Mouse (Mus musculus) adrenal gland, postnatal 25 days (tissue): ENCODE results near the gene Pax8. TPM values are rescaled to one million over a fixed set of nuclear protein-coding genes. Genes with fewer than 3 reads are reported as not detected.

Source experiments
- total RNA-seq: library from RNA; stranded (reverse); gene quantifications from 2 replicates; pipeline ENCODE4 v1.2.3, GENCODE M21; 2021

The Pax8 gene
- total RNA-seq, 1 experiment from 2014 or later = not detected

Other genes starting within 250 kb of the Pax8 start
- not detected in 2 replicates for gene Il1f5, start 198.6 kb downstream of the Pax8 start, total RNA-seq
- not detected in 2 replicates for gene Il1f10, start 184.4 kb downstream of the Pax8 start, total RNA-seq
- 0.43 and 0.95 TPM in 2 replicates for gene Il1rn, start 138.7 kb downstream of the Pax8 start, total RNA-seq
- 2.5 and 3.6 TPM in 2 replicates for gene Psd4, start 108.0 kb downstream of the Pax8 start, total RNA-seq